29 mouse cellular contexts compared by ENCODE assay signal in the genomic region with DNA sequence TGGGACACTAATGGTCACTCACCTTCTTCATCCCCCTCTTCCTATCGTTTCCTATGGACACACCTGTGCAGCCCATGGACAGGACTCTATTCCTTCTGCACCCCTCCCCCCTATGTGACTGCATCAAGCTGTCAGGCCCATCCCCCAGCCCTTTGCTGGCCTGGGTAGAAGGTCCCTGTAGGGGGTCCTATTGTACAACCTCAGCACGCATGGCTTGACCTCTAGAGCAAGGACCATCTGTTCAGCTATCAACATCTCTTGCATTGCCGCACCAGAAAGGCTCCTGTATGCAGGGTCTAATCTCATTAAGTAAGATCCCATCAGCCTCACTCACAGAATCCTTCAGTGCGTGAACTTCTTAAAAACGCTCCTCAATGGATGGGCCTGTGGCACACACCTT. TPM values are rescaled to one million over a fixed set of nuclear protein-coding genes. Genes with fewer than 3 reads are reported as not detected.
"Had no signal": no experiment of that assay in that cellular context is flagged by ENCODE, and none has a peak within 500 bp of the region (broad histone marks: within the 10 kb centered on the region; RNA-seq: fewer than 3 reads in every experiment).

No protein-coding gene starts in this region.

- H3K9me3 ChIP-seq: liver, embryonic 13.5 days; neural tube, embryonic 13.5 days had no signal

- H3K27ac ChIP-seq: kidney, postnatal 0 days; layer of hippocampus, adult 2 months; left cerebral cortex, adult 2 months; liver, embryonic 13.5 days; neural tube, embryonic 13.5 days had no signal

- H3K4me1 ChIP-seq: liver, embryonic 13.5 days; neural tube, embryonic 13.5 days had no signal

- H3K27me3 ChIP-seq: neural tube, embryonic 13.5 days had no signal

- DNase-seq: kidney, adult 18-20 months; kidney, adult 9 months; kidney, postnatal 25 days; layer of hippocampus, adult 9-11 months; layer of hippocampus, postnatal 36 days; liver, embryonic 13.5 days; lung, adult 2 months; lung, postnatal 14 days; lung, postnatal 4 days; midbrain, embryonic 14.5 days; right cerebral cortex, adult 18-20 months; right cerebral cortex, postnatal 14 days; right cerebral cortex, postnatal 4 days; thymus, adult 18-20 months; thymus, postnatal 36 days had no signal

- H3K36me3 ChIP-seq: liver, embryonic 13.5 days; neural tube, embryonic 13.5 days had no signal

- H3K4me3 ChIP-seq: layer of hippocampus, adult 2 months; left cerebral cortex, adult 2 months; liver, embryonic 13.5 days; myocyte; neural tube, embryonic 13.5 days had no signal

- H3K9ac ChIP-seq: liver, embryonic 13.5 days; neural tube, embryonic 13.5 days had no signal

RNA-seq across cellular contexts. Expression of gene Adamts14, which starts 47.5 kb away (rescaled TPM):
- total RNA-seq: megakaryocyte progenitor cell, adult 5-6 weeks had no signal

RNA-seq across cellular contexts. Expression of gene Tbata, which starts 53.9 kb away (rescaled TPM):
- total RNA-seq: liver, adult 2 months; megakaryocyte progenitor cell, adult 5-6 weeks; megakaryocyte-erythroid progenitor cell, adult 5-6 weeks; monocyte, adult 5-6 weeks; neutrophil, adult 5-6 weeks had no signal
- polyA plus RNA-seq: limb, embryonic 11.5 days; liver, adult 2 months; liver, embryonic 13.5 days; liver, embryonic 16.5 days; midbrain, embryonic 11.5 days; midbrain, embryonic 14.5 days; myocyte; stomach, embryonic 16.5 days had no signal
